Mouse (Mus musculus) heart, adult 9 months (tissue): Measurements from ENCODE around the gene Pipox.

ENCODE experiments used
- DNase-seq, 2 experiments: peaks; one replicate each; pipeline ENCODE4 v3.0.0; 2022; ENCODE audit warnings: low spot score in 2 of 2

The Pipox gene

DNA sequence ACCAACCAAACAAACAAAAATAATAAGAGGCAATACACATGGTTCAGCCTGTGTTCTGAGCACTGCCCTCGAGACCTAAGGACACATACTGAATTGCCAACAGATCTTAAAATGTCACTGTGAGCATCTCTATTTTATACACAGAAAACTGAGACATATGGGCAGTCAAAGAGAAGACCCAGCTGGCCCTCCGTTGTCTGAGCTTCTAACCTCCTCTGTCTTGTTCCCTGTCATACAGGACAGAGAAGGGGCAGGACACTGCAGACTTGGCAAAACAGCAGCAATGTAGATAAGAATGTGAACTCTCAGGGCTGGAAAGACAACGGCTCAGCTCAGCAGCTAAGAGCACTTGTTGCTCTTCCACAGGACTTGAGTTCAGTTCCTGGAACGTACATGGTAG, 14.6 kb upstream of the Pipox start:
- no peak for DNase-seq

DNA sequence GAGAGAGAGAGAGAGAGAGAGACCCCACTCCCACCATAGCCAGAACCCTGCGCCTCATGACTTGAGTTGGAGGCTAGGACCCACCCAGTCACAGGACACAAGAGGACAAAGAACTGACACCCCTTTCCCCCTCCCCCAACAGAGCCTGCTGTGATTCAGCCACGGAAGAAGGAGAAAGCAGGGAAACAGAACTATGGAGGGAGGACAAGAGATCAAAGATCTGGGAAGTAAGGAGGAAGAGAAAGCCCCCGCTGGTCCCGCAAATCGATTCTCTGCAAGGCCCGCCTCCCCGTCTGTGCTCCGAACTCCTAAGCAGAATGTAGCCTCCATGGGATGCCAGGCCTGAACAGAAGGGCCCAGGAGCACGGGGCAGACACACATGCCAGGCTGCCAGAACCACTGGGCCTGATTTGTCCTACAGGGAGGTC, 12.9 kb upstream of the Pipox start:
- DNase-seq = no peak

DNA sequence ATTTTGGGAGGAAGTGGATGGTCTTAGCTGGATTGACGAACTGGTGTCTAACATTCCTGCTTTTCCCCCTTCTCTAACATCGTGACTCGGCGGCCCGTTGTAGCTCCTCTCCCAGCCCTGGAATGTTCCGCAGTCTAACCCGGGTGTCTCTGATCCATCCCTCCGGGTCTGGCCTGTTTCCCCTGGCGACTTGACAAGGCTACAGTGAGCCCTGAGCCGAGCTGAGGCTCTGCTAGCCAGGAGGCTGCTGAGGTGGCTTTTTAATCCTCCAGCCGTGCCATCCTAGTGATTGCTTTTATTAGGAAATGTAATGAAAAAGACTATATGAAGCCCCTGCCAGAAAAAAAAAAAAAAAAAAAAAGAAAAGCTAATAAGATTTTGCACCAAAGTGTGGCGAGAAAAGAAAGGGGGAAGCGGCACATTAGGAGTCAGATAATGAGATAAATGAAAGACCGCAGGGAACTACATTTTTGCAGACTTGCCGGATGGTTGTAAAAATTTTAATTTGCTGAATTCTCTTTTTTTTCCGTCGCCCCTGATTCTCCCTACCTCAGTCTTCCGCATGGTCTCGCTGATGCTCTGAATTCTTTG, 12.3 kb upstream of the Pipox start:
- DNase-seq = no peak

DNA sequence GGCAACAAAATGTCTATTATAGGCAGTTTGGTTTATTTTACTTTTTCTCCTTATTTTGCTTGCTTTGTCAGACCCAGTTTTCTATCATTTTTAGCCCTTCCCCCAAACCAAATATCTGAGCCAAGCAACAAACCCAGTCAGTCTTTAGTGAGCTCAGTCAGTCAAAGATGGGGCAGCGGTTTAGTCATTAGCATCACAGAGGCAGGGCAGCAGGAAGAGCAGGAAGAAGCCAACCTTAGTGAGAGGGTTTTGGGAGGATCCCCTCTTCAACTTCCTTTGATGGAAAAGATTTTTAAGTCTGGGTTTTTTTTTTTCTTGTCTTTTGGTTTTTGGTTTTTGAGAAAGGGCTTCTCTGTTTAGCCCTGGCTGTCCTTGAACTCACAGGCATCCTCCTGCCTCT, 10.8 kb upstream of the Pipox start:
- DNase-seq = no peak

DNA sequence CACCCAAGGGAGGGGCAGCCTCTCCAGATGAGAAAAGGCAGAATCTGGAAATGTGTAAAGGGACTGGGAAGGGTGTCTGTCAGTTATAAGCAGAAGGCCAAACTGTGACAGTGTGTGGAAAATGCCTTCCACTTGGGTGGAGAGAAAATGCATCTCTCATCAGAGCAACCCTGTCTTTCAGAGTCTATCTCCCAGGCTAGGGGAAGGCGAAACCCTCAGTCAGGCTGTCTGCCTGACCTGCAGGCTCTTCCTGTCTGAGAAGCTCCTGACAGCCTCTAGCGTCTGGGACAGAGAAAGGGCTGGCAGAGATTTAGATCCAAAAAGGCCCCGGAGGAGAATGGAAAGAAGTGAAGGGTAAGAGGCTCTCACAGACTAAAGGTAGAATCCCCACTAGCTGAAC, 9.9 kb upstream of the Pipox start:
- DNase-seq = no peak

DNA sequence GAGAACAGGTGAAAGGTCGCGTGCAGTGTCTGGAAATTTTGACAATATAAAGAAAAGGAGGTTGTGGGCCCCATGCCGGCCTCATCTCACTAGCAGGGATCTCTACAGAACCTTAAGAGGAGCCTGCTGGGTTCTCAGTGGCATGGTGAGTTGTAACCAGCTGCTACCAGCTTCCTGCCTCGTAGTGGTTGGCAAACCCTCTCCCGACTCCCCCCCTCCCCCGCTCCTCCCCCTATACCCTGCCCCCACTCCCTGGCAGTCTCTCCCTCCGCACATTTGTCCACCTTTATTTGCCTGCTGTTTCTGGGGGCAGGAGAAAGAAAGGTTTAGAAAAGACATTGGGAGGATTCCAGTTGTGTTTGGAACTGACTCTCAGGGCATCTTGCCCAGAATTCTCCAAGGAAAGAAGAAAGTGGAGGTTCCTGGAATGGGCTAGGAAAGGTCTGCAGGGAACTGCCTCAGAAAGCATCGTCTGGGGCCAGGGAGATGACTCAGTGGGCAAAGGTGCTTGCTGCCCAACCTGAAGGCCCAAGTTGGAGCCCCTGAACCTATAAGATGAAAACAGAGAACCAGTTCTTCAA, 8.0 kb upstream of the Pipox start:
- no peak for DNase-seq

DNA sequence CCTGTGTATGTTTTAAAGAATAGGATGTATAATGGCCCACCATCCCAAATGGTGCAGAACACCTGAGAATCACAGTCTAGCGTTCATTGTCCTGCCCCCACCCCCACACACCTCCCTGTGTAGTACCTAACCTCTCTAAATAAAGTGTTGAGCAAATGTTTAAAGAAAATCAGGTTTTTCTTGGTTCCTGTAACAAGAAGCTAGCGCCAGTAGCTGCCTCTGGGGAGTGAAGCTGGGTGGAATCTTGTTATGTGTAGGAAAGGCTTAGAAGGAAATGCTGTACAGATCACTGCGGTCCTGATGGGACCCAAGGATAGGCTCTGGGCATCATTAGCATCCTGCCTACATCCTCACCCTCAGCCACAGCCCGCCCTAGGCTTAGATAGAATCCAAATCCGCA, 7.5 kb upstream of the Pipox start:
- DNase-seq = no peak

DNA sequence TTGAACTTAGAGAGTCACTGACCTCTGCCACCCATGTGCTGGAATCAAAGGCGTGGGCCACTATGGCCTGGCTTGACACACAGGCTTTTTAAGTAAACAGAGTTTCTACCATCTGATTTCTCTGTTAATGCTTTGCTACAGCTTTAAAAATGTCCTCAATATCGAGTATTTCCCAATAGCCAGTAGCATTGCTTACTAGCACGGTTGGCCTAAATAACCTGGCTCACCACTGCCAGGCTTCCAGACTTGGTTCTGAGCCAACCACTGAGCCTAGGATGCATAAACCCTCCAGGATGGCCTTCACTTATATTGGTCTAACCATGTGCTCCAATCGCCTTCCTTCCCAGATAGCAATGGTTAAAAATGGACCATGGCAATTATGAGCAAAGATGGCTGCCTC, 6.8 kb upstream of the Pipox start:
- no peak for DNase-seq

DNA sequence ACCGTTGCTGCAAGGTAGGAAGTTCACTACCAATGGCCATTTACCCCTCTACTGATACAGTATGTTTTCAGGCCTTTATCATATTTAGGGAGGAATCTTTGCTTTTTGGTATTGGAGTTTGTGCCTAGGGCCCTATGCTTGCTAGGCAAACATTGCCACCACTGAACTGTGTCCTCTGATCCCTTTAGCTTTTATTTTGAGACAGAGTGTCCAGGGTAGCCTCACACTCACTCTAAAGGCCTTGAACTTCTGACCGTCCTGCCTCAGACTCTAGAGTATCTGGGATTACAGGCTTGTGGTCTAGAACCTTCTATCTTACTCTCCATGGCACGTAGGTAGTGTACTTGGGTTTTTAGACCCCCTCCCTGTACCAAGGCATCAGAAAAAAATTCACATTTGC, 6.3 kb upstream of the Pipox start:
- DNase-seq = no peak

DNA sequence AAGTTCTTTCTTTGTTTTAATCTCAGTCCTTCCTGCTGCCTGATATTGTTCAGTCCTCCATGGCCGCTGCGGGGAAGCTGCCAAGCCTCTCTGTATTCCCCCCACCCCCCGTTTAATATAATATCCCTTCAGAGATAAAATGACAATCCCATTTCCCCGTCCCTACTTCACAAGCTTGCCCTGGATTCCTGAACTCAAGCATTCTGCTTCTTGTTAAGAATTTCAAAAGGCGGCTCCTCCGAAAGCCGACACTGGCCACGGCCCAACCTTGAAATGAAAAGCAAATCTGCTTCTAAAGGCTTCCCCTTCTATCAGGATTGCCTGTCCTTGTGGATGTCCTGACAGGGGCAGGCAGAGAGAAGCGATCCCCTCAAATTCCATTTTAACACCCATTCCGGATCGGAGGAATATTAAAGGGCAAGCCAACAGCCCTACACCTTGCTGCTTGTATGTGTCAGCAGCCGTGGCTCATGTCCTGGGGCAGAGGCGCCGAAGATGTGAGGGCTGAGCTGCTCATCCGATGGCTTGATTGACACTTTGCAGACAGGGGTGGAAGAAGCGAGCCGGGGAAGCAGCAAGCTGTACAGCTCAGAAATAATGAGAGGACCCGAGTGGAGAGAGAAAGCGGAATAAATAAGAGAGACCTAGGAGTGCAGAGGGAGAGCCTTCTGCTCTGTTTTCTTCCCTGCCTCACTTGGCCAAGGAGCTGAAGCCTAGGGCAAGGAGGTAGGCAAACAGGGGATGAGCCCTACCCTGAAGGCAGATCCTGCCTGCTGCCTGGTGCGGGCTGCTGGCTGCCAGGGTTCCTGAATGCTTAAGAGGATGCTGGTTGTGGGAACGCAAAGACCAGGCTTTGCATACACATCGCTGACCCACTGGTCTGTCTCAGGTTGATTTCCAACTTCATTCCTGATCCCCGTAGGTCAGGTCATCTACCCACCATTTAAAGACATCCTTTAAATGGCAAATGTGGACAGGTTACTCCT, 3.2 kb upstream of the Pipox start:
- DNase-seq = no peak

DNA sequence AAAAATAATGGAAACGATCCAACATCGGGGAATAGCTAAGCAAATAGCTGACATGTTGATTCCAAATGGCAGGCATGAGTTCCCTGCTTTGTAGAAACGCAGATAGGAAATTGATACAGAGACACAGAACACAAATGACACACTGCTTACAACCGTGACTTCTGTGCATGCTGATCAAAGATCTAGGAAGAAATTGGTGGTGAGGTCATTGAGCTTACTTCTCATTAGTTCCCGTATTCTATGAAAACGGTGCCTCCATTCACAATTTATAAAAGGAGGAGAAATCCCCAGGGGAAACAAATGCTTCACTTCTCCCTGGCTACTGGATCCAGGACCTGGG, 2.6 kb upstream of the Pipox start:
- no peak for DNase-seq

DNA sequence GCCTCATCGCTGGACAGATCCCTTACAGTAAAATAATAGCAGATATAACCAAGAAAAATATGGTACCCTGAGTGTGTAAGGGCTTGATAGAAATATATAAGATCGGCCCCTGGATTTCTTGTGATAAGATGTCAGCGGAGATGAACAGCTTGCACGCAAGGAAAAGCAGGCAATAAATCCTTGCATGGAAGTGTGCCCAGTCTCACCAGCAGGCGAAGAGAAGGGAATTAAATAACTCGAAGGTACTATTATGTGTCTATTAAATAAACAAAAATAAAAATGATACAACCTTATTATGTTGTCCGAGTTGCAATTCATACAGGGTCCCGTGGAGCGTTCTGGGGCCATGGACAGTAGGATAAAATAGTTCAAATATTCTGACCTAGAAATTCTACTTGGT, 2.1 kb upstream of the Pipox start:
- no peak for DNase-seq

DNA sequence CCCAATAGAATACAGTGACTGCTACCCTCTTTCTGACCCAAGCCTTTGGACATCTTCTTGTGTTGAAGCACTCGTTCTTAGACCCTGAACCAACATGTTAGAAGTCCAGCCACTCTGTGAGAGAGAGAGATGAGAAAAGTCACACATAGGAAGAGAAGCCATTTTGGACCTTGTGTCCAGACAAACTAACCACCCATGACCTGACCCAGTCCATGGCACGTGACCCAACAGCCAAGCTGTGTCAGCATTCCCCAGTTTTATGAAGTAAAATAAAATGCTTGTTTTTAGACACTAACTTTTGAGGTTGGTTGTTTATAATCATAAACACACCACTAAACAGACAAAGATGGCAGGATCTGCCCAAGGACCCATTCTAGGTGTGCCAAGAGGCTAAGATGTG, 1.1 kb upstream of the Pipox start:
- DNase-seq = no peak

DNA sequence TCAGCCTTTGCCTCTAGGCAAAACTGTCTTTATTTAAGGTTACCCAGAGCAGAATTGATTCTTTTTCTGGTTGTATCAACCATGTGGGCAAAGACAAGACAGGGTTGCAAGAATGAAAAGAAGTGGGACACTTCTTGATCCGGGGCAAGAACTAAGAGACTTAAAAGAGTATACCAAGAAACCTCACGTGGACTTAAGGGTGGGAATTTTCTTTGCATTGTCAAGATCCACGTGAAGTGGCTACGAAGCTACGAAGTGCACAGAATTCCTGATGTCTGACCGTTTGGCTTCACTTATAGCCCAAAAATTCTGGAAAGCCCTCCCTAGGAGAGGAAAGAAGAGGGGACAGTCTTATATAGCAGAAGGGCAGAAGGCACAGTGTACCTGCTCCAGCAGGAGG, 613 bp downstream of the Pipox start:
- no peak for DNase-seq

DNA sequence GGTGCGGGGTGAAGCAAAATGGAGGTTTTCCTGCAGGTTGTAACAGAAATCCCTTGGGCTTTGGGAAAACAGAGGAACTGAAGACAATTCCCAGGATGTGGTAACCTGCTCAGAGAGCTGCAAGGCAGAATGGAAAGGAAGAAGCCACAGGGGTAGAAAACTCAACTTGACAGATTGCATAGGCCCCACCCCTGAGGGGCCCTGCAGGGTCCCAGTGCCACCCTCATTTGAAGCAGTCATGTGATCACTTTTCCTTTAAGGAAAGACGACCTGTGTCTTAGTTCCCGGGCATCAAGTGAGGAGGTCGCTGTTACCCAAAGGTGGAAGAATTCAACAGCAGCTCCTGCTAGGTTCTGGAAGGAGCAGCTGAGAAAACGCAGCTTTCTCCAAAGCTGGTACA, 1.0 kb downstream of the Pipox start:
- no peak for DNase-seq

DNA sequence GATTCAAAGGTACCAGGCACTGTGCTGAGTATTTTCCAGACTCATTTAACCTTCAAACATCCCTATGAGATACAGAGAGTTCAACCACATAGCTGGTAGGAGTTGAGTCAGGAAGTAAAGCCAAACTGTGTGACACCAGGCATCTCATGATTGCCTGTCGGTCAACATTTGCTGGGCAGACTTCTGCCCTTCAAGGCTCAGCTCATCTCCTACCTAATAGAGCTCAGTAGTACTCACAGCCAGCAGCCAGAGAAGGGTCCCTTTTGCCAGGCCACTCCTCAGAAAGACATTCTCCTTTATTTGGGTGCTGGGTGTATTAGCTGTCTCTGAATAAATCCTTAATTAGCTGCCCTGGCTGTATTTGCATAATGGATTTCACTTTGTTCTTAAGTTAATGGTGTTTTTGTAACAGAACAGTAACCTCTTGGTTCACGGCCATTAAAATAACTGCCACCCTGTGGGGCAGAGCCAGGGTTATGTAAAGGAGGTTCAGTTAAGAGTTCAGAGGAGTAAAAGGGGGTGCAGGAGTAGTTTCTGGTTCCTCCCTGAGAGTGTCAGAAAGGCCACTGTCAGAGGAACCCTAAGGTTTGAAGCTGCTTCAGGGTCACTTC, 3.1 kb downstream of the Pipox start:
- DNase-seq = no peak

DNA sequence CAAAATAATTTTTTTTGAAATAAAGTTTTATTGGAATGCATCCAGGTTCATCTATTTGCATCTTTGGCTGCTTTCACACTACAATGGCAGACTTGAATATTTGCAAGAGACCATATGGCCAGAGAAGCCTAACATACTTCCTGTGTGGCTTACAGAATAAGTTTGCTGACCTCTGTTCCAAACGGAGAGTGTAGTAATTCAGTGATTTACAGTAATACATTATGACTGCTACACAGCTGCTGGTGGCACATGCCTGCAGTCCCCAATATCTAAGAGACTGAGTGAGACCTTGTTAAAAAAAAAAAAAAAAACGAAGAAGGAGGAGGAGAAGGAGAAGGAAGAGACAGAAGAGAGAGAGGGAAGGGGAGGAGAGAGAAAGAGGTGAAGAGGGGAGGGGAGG, 4.4 kb downstream of the Pipox start:
- no peak for DNase-seq

DNA sequence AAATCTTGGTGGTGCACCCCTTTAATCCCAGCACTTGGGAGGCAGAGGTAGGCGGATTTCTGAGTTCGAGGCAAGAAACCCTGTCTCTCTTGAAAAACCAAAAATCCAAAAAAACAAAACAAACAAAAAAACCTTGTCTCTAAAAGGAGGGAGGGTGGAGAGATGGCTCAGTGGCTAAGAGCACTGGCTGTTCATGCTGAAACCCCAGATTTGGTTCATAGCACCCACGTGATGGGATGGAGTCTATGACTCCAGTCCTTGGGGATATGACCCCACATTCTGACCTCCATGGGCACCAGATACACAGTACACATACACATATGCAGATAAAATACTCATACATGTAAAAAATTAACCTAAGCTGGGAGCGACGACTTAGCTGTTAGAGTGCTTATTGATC, 5.0 kb downstream of the Pipox start:
- DNase-seq = no peak

DNA sequence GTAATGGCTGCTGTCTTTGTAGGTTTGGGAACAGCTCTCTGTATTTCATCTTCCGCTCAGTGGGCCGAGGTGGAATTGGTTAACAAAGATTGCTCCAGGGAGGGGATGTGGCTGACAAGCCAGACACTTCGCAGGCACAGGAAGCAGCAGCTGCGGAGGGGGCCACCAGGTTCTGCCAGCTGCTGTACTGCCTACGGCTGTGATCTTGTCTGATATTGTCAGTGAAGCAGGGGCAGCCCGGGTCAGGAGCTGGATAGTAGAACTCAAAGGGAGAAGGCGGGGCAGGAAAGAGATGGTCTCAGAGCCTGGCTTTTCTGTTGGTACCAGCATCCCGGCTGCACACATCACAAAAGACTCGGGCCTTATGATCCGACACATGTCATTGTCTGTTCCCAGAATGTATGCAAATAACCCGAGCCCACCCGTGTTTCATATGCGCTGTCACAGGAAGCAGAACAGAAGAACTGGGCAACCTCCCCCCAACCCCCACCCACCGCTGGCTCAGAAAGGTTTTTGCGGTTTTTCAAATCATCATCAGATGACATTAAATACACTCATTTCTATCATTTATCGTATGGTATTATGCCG, 6.4 kb downstream of the Pipox start:
- DNase-seq = no peak

DNA sequence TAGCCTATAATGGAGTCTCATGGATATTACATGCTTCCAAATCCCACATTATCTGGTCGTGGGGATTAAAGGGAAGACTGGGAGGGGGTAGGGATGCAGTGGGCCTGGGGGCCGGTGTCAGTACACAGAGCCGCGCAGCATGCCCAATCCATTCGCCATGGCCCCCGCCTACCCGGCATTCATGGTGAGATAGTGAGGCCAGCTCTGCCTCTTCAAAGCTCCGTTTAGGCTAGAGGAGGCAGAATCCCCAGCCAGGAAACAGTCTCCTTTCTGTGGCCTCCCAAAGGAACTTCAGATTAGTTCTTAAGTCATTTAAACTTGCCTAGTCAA, 8.7 kb downstream of the Pipox start:
- no peak for DNase-seq

DNA sequence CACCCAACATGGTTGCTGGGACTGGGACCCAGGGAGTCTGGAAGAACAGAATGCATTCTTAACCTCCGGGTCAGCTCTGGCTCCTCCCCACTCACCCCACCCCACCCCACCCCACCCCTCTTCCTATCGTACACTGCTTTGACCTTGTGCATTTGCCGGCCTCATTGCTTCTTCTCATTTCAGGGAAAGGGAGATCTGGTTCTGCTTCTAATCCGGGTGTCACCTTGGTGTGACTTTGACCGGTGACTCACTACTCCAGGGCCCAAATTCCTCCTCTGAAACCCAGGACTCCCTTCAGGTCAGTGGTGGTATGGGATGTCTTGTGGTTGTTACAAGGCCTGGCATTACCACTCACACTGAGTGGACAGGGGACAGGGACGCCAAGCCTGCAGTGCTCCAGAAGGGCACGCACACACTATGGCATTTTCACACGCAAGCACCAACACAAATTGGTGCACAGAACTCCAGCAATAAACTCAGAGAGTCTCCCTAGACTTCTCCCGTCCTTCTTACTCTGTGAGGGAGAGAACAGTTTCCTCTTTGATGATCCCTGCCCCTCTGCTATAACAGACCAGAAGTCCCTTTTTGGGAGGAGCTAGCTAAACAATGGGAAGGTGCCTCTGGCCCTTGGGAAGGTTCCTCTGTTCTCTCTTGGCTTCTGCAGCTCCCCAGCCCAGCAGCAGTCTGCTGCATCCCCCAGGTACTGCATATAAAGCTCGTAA, 9.2 kb downstream of the Pipox start:
- no peak for DNase-seq

DNA sequence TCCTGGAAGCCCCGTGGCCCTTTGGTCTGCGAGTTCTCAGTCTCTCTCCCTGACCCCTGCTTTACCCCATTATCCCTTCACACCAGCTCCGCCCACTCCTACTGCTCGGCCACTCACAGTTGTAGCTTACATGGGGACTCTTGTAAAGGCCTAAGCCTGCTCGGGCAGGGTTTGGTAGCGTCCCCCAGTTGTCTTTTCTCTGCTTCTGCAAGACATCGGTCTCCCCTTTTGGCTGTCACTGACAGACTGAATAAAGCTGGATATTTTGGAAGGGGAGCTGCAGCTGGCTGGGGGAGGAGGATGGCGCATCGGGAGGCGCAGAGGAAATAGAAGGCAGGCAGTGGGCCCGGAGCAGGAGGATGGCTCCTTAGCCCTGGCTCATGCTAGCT, 17.1 kb downstream of the Pipox start:
- no peak for DNase-seq
